Mouse (Mus musculus): ENCODE data around the gene Cst11. TPM values are rescaled to one million over a fixed set of nuclear protein-coding genes. Genes with fewer than 3 reads are reported as not detected.

Gene Cst11
- total RNA-seq, 2 experiments from 2014 or later, result not detected

Other genes with a start within 250 kb of the Cst11 start
- 1 to 10 TPM; 5.3 to 5.6 TPM for gene Nxt1, start 98.9 kb downstream of the Cst11 start, total RNA-seq (2021)
- gene Gzf1, start 90.5 kb downstream of the Cst11 start, total RNA-seq (2021), result 10 to 100 TPM; 16.4 to 17.9 TPM
- 1 to 10 TPM; 3.8 to 4.0 TPM for gene Napb, start 39.0 kb downstream of the Cst11 start, total RNA-seq (2021)
- not detected for gene Cstl1, start 21.1 kb downstream of the Cst11 start, total RNA-seq (2021)
- not detected for gene 8030411F24Rik, start 10.5 kb upstream of the Cst11 start, total RNA-seq (2021)
- not detected for gene Cst12, start 17.9 kb upstream of the Cst11 start, total RNA-seq (2021)
- gene Cst8, start 27.3 kb upstream of the Cst11 start, total RNA-seq (2021), result not detected
- gene Cst13, start 48.6 kb upstream of the Cst11 start, total RNA-seq (2021), result not detected
- gene Cst9, start 63.6 kb upstream of the Cst11 start, total RNA-seq (2021), result not detected
- 1 to 10 TPM; 1.3 to 1.4 TPM for gene 9230104L09Rik, start 93.5 kb upstream of the Cst11 start, total RNA-seq (2021)
- gene Cst3, start 104.2 kb upstream of the Cst11 start, total RNA-seq (2021), result 100 to 1,000 TPM; 540 to 563 TPM
- not detected for gene Gm1330, start 231.8 kb upstream of the Cst11 start, total RNA-seq (2021)
- not detected for gene Gm10750, start 245.7 kb upstream of the Cst11 start, total RNA-seq (2021)